Mouse (Mus musculus) heart, embryonic 16.5 days (tissue): Measurements from ENCODE around the gene Scg3. TPM values are rescaled to one million over a fixed set of nuclear protein-coding genes. Genes with fewer than 3 reads are reported as not detected.

Experiments used
- ATAC-seq: fragments of 200-750 bp; cut with Nextera tagmentation; replicated peaks from 2 replicates; pipeline ENCODE4 v1.8.0; 2017; ENCODE audit warnings: moderate number of reproducible peaks; ENCODE audit not compliant: insufficient read depth, low FRiP score; ENCODE audit errors: extremely low read depth
- H3K27ac ChIP-seq: fragments of 300-500 bp; sonication (generic); 2 replicates; pipeline ENCODE4 v1.5.1; 2014; ENCODE audit warnings: mild to moderate bottlenecking, low read length, control low read depth, moderate library complexity
- H3K27me3 ChIP-seq: fragments of 300-500 bp; sonication (generic); 2 replicates; pipeline ENCODE4 v1.6.1; 2014; ENCODE audit warnings: low read length, mixed read lengths; ENCODE audit not compliant: control insufficient read depth, insufficient read depth
- H3K36me3 ChIP-seq: fragments of 300-500 bp; sonication (generic); 2 replicates; pipeline ENCODE4 v1.6.1; 2014; ENCODE audit not compliant: control insufficient read depth, insufficient read depth
- H3K4me1 ChIP-seq: fragments of 300-500 bp; sonication (generic); 2 replicates; pipeline ENCODE4 v1.6.1; 2014; ENCODE audit warnings: low read length, mixed read lengths; ENCODE audit not compliant: control insufficient read depth, insufficient read depth
- H3K4me2 ChIP-seq: fragments of 300-500 bp; sonication (generic); 2 replicates; pipeline ENCODE4 v1.6.1; 2014; ENCODE audit warnings: low read depth, mild to moderate bottlenecking, control low read depth, low read length
- H3K4me3 ChIP-seq: fragments of 300-500 bp; sonication (generic); 2 replicates; pipeline ENCODE4 v1.5.1; 2014; ENCODE audit warnings: mild to moderate bottlenecking, control low read depth, low read length
- H3K9ac ChIP-seq: fragments of 300-500 bp; sonication (generic); 2 replicates; pipeline ENCODE4 v1.6.1; 2014; ENCODE audit warnings: low read length, control low read depth
- H3K9me3 ChIP-seq: fragments of 300-500 bp; sonication (generic); replicated peaks from 2 replicates; pipeline ENCODE4 v1.6.1; 2016; ENCODE audit warnings: low read length; ENCODE audit not compliant: control insufficient read depth
- WGBS: fragments of 180-500 bp; shearing (Covaris S2); extraction: QIAGEN DNeasy Blood & Tissue Kit; methylation state at CpG from one replicate; pipeline ENCODE4 v1.1.7; 2014; 5-methylcytosine and 5-hydroxymethylcytosine counted together
- polyA plus RNA-seq: library from polyadenylated mRNA; unstranded; fragments of >200 nt; fragmentation: Nextera tagmentation; extraction: Ambion mirVana; gene quantifications from 2 replicates; pipeline ENCODE4 v1.2.1, GENCODE M21; 2015

The Scg3 gene
- 0.07 and 0.41 TPM in 2 replicates for polyA plus RNA-seq

GRCm38 (mm10) chr9:75683426-75684191 is at the start of gene Scg3:
Gene Scg3, minus strand, starts transcription at chr9:75684056.
- peak within 1 kb of the TSS; percentile 29; the same call in 1 of the 2 replicates for H3K4me3 ChIP-seq
- peak; percentile 67 for ATAC-seq
- no peak within 1 kb of the TSS for H3K27ac ChIP-seq
- peaks cover 6% of the 10 kb centered on the region for H3K27me3 ChIP-seq
- no peaks in the 10 kb centered on the region for H3K36me3 ChIP-seq
- H3K9ac ChIP-seq = no peak within 1 kb of the TSS
- peak within 1 kb of the TSS; percentile 49; the same call in 1 of the 2 replicates for H3K4me2 ChIP-seq
- no peaks in the 10 kb centered on the region for H3K9me3 ChIP-seq
- WGBS = 9% methylated on average over 42 of the region's 42 CpGs
- H3K4me1 ChIP-seq = no peaks in the 10 kb centered on the region; the same call in 1 of the 2 replicates

- Histone ChIP-seq H3K9me3 (no peaks in the 10 kb centered on the region), H3K4me1 (no peaks in the 10 kb centered on the region), H3K9ac (no peak overlapping the region), H3K36me3 (no peaks in the 10 kb centered on the region), H3K4me3 (no peak overlapping the region), H3K4me2 (no peak overlapping the region), H3K27me3 (no peaks in the 10 kb centered on the region), H3K27ac (no peak overlapping the region)
- 0 out of 2 replicates have a peak, but pooled peaks have one; percentile 10 for ATAC-seq
- 33% methylated on average over 11 of the region's 11 CpGs for WGBS
These were observed 36.3 kb upstream of the Scg3 start for GRCm38 (mm10) chr9:75719952-75720687.

GRCm38 (mm10) chr9:75719481-75719880 is 35.6 kb upstream of the Scg3 start:
- no peak for ATAC-seq
- H3K27ac ChIP-seq = no peak overlapping the region

DNA sequence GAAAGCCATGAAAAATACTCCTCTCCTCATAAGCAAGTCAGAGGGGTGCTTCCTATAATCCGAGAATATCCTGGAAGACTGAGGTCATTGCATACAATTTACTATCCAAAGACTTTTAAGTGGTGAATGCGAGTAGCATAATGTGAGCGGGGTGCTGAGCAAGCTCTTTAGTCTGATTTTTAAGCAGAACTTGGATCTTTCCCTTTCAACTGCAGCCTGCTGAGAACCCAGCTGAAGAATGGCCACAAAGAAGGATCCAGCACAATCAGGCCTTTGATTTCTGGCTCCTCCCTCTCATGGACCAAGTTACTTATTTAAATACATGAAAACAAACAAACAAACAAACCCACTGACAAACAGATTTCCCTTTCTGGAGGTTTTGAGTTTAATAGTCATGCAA is 916 bp upstream of the Scg3 start:
- Histone ChIP-seq H3K27me3 (peaks cover 6% of the 10 kb centered on the region), H3K36me3 (no peaks in the 10 kb centered on the region), H3K9me3 (peaks cover 6% of the 10 kb centered on the region), H3K4me1 (no peaks in the 10 kb centered on the region; the same call in 1 of the 2 replicates), H3K27ac (no peak overlapping the region), H3K9ac (no peak overlapping the region), H3K4me2 (no peak overlapping the region), H3K4me3 (no peak overlapping the region)
- no peak for ATAC-seq
- WGBS = 70% methylated on average over 3 of the region's 3 CpGs

More at GRCm38 (mm10) chr9:75719481-75719880, 35.6 kb upstream of the Scg3 start:
- no peaks in the 10 kb centered on the region for H3K36me3 ChIP-seq
- H3K9ac ChIP-seq = no peak overlapping the region
- no peaks in the 10 kb centered on the region for H3K4me1 ChIP-seq
- H3K27me3 ChIP-seq = no peaks in the 10 kb centered on the region
- H3K4me2 ChIP-seq = no peak overlapping the region
- H3K4me3 ChIP-seq = no peak overlapping the region
- H3K9me3 ChIP-seq = no peaks in the 10 kb centered on the region
- 87% methylated on average over 3 of the region's 3 CpGs for whole genome bisulfite sequencing

DNA sequence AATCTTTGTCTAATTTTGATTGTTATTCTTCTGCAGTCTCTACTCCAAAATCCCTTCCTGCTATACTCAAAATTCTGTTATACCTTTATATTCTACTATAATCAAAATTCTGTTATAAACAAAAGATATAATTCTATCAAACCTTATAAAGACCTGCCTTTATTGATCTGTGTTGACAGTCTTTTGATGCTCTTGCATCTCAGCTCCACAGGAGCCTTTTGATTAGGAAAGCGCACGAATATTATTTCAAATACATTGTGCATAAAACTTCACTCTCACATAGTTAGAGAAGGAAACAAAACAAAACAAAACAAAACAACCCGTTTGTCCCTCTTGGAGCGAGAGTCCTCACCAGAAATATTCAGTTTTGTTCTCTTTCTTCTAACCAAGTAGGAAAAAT is 436 bp upstream of the Scg3 start:
- Histone ChIP-seq H3K4me2 (peak overlapping the region; percentile 49; the same call in 1 of the 2 replicates), H3K27ac (no peak overlapping the region), H3K27me3 (peaks cover 6% of the 10 kb centered on the region), H3K4me3 (no peak overlapping the region; the same call in 1 of the 2 replicates), H3K36me3 (no peaks in the 10 kb centered on the region), H3K4me1 (no peaks in the 10 kb centered on the region; the same call in 1 of the 2 replicates), H3K9me3 (peaks cover 2% of the 10 kb centered on the region), H3K9ac (no peak overlapping the region)
- 66% methylated on average over 4 of the region's 4 CpGs for WGBS
- ATAC-seq = no peak

GRCm38 (mm10) chr9:75680606-75681005 is 3.2 kb downstream of the Scg3 start:
- Histone ChIP-seq H3K4me2 (no peak overlapping the region), H3K9ac (no peak overlapping the region), H3K36me3 (no peaks in the 10 kb centered on the region), H3K27me3 (peaks cover 6% of the 10 kb centered on the region), H3K27ac (no peak overlapping the region), H3K4me3 (no peak overlapping the region), H3K4me1 (peaks cover 2% of the 10 kb centered on the region; the same call in 1 of the 2 replicates), H3K9me3 (no peaks in the 10 kb centered on the region)
- ATAC-seq = no peak
- WGBS = 84% methylated on average over 5 of the region's 5 CpGs

GRCm38 (mm10) chr9:75679629-75680028 is 4.2 kb downstream of the Scg3 start:
- no peak for ATAC-seq
- Histone ChIP-seq H3K36me3 (no peaks in the 10 kb centered on the region), H3K27ac (no peak overlapping the region), H3K9ac (no peak overlapping the region), H3K4me1 (peaks cover 2% of the 10 kb centered on the region; the same call in 1 of the 2 replicates), H3K4me2 (no peak overlapping the region), H3K4me3 (no peak overlapping the region), H3K9me3 (no peaks in the 10 kb centered on the region), H3K27me3 (peaks cover 6% of the 10 kb centered on the region)
- WGBS = 67% methylated on average over 4 of the region's 4 CpGs

- no peak overlapping the region for H3K4me3 ChIP-seq
- H3K4me2 ChIP-seq = no peak overlapping the region
- H3K9me3 ChIP-seq = no peaks in the 10 kb centered on the region
- peaks cover 2% of the 10 kb centered on the region; the same call in 1 of the 2 replicates for H3K4me1 ChIP-seq
- no peak overlapping the region for H3K9ac ChIP-seq
- H3K27ac ChIP-seq = no peak overlapping the region
- 67% methylated on average over 7 of the region's 7 CpGs for WGBS
- H3K36me3 ChIP-seq = no peaks in the 10 kb centered on the region
- H3K27me3 ChIP-seq = peaks cover 3% of the 10 kb centered on the region
- ATAC-seq = no peak
These were observed 5.5 kb downstream of the Scg3 start for GRCm38 (mm10) chr9:75678341-75678740.

- H3K4me3 ChIP-seq = no peak overlapping the region
- no peaks in the 10 kb centered on the region for H3K36me3 ChIP-seq
- WGBS = 36% methylated on average over 7 of the region's 7 CpGs
- no peaks in the 10 kb centered on the region for H3K27me3 ChIP-seq
- H3K9me3 ChIP-seq = no peaks in the 10 kb centered on the region
- peak; percentile 69 for ATAC-seq
- H3K9ac ChIP-seq = no peak overlapping the region
- no peak overlapping the region for H3K27ac ChIP-seq
- peaks cover 2% of the 10 kb centered on the region; the same call in 1 of the 2 replicates for H3K4me1 ChIP-seq
- no peak overlapping the region for H3K4me2 ChIP-seq
These were observed 7.6 kb downstream of the Scg3 start for GRCm38 (mm10) chr9:75676226-75676625.
